Mouse (Mus musculus): ENCODE data around the gene Gm11562. TPM values are rescaled to one million over a fixed set of nuclear protein-coding genes. Genes with fewer than 3 reads are reported as not detected.

Gm11562 gene
- not detected in 2 replicates for polyA plus RNA-seq (2015; fragmentation: Nextera tagmentation; extraction: Ambion mirVana)

GRCm38 (mm10) chr11:99620335-99620734 lies at the start of gene Gm11562:
Gene Gm11562 (minus strand): TSS chr11:99620435.

GRCm38 (mm10) chr11:99665860-99666259 lies 45.6 kb upstream of the Gm11562 start, which contains the start of gene Krtap4-6:
Gene Krtap4-6 (minus strand): TSS chr11:99665960.

GRCm38 (mm10) chr11:99658467-99659010 lies 38.3 kb upstream of the Gm11562 start, which contains the start of gene Gm11563:
Gene Gm11563 (minus strand): TSS chr11:99658960.

GRCm38 (mm10) chr11:99650136-99650535 lies 29.9 kb upstream of the Gm11562 start, which contains the start of gene Gm11555:
Gene Gm11555 (minus strand): TSS chr11:99650236.

GRCm38 (mm10) chr11:99643635-99644139 lies 23.5 kb upstream of the Gm11562 start, which contains the start of gene Krtap4-7:
Gene Krtap4-7 (minus strand): TSS chr11:99644089.

GRCm38 (mm10) chr11:99634653-99635134 lies 14.5 kb upstream of the Gm11562 start, which contains the start of gene Krtap4-2:
Gene Krtap4-2 (minus strand): TSS chr11:99635084.

GRCm38 (mm10) chr11:99628138-99628537 lies 7.9 kb upstream of the Gm11562 start, which contains the start of gene Krtap4-1:
Gene Krtap4-1 (minus strand): TSS chr11:99628238.

GRCm38 (mm10) chr11:99614796-99615363 lies 5.4 kb downstream of the Gm11562 start, which contains the start of gene Krtap2-4:
Gene Krtap2-4 (minus strand): TSS chr11:99614846.

GRCm38 (mm10) chr11:99610089-99610488 lies 10.1 kb downstream of the Gm11562 start, which contains the start of gene Gm11937:
Gene Gm11937 (minus strand): TSS chr11:99610189.

GRCm38 (mm10) chr11:99603208-99603607 lies 17.0 kb downstream of the Gm11562 start, which contains the start of gene Gm11938:
Gene Gm11938 (minus strand): TSS chr11:99603308.

GRCm38 (mm10) chr11:99597742-99598141 lies 22.5 kb downstream of the Gm11562 start, which contains the start of gene Krtap9-3:
Gene Krtap9-3 (minus strand): TSS chr11:99598105.

GRCm38 (mm10) chr11:99590981-99591380 lies 29.3 kb downstream of the Gm11562 start, which contains the start of gene Krtap1-3:
Gene Krtap1-3 (minus strand): TSS chr11:99591339.

GRCm38 (mm10) chr11:99583245-99583704 lies 37.0 kb downstream of the Gm11562 start, which contains the start of gene Krtap1-4:
Gene Krtap1-4 (minus strand): TSS chr11:99583654.

GRCm38 (mm10) chr11:99580636-99581035 lies 39.6 kb downstream of the Gm11562 start, which contains the start of gene Krtap1-5:
Gene Krtap1-5 (minus strand): TSS chr11:99581016.

Other genes with a start within 250 kb of the Gm11562 start
- 0.45 and 0.55 TPM in 2 replicates for gene Krt28, start 245.5 kb downstream of the Gm11562 start, polyA plus RNA-seq (2015; fragmentation: Nextera tagmentation; extraction: Ambion mirVana)
- 37.8 and 38.5 TPM in 2 replicates for gene Krt10, start 231.1 kb downstream of the Gm11562 start, polyA plus RNA-seq (2015; fragmentation: Nextera tagmentation; extraction: Ambion mirVana)
- 0.21 and 0.27 TPM in 2 replicates for gene Krt12, start 198.2 kb downstream of the Gm11562 start, polyA plus RNA-seq (2015; fragmentation: Nextera tagmentation; extraction: Ambion mirVana)
- gene Krt20, start 182.3 kb downstream of the Gm11562 start, polyA plus RNA-seq (2015; fragmentation: Nextera tagmentation; extraction: Ambion mirVana), result 0.08 and 0.19 TPM in 2 replicates
- 0.33 and 0.57 TPM in 2 replicates for gene Krt23, start 127.3 kb downstream of the Gm11562 start, polyA plus RNA-seq (2015; fragmentation: Nextera tagmentation; extraction: Ambion mirVana)
- not detected in 2 replicates for gene Krt39, start 99.1 kb downstream of the Gm11562 start, polyA plus RNA-seq (2015; fragmentation: Nextera tagmentation; extraction: Ambion mirVana)
- gene Krt40, start 77.3 kb downstream of the Gm11562 start, polyA plus RNA-seq (2015; fragmentation: Nextera tagmentation; extraction: Ambion mirVana), result not detected in 2 replicates
- not detected in 2 replicates for gene Krtap3-3, start 69.6 kb downstream of the Gm11562 start, polyA plus RNA-seq (2015; fragmentation: Nextera tagmentation; extraction: Ambion mirVana)
- gene Krtap3-2, start 63.6 kb downstream of the Gm11562 start, polyA plus RNA-seq (2015; fragmentation: Nextera tagmentation; extraction: Ambion mirVana), result not detected in 2 replicates
- not detected in 2 replicates for gene Gm11939, start 61.0 kb downstream of the Gm11562 start, polyA plus RNA-seq (2015; fragmentation: Nextera tagmentation; extraction: Ambion mirVana)
- not detected in 2 replicates for gene Krtap3-1, start 53.8 kb downstream of the Gm11562 start, polyA plus RNA-seq (2015; fragmentation: Nextera tagmentation; extraction: Ambion mirVana)
- gene Krtap1-5, start 39.4 kb downstream of the Gm11562 start, polyA plus RNA-seq (2015; fragmentation: Nextera tagmentation; extraction: Ambion mirVana), result not detected in 2 replicates
- gene Krtap1-4, start 36.8 kb downstream of the Gm11562 start, polyA plus RNA-seq (2015; fragmentation: Nextera tagmentation; extraction: Ambion mirVana), result not detected in 2 replicates
- not detected in 2 replicates for gene Krtap1-3, start 29.1 kb downstream of the Gm11562 start, polyA plus RNA-seq (2015; fragmentation: Nextera tagmentation; extraction: Ambion mirVana)
- gene Krtap9-3, start 22.3 kb downstream of the Gm11562 start, polyA plus RNA-seq (2015; fragmentation: Nextera tagmentation; extraction: Ambion mirVana), result not detected in 2 replicates
- not detected in 2 replicates for gene Gm11938, start 17.1 kb downstream of the Gm11562 start, polyA plus RNA-seq (2015; fragmentation: Nextera tagmentation; extraction: Ambion mirVana)
- not detected in 2 replicates for gene Gm11937, start 10.2 kb downstream of the Gm11562 start, polyA plus RNA-seq (2015; fragmentation: Nextera tagmentation; extraction: Ambion mirVana)
- gene Krtap2-4, start 5.6 kb downstream of the Gm11562 start, polyA plus RNA-seq (2015; fragmentation: Nextera tagmentation; extraction: Ambion mirVana), result not detected in 2 replicates
- not detected in 2 replicates for gene Krtap4-1, start 7.8 kb upstream of the Gm11562 start, polyA plus RNA-seq (2015; fragmentation: Nextera tagmentation; extraction: Ambion mirVana)
- not detected in 2 replicates for gene Krtap4-2, start 14.6 kb upstream of the Gm11562 start, polyA plus RNA-seq (2015; fragmentation: Nextera tagmentation; extraction: Ambion mirVana)
- gene Krtap4-7, start 23.7 kb upstream of the Gm11562 start, polyA plus RNA-seq (2015; fragmentation: Nextera tagmentation; extraction: Ambion mirVana), result not detected in 2 replicates
- gene Gm11555, start 29.8 kb upstream of the Gm11562 start, polyA plus RNA-seq (2015; fragmentation: Nextera tagmentation; extraction: Ambion mirVana), result not detected in 2 replicates
- not detected in 2 replicates for gene Gm11563, start 38.5 kb upstream of the Gm11562 start, polyA plus RNA-seq (2015; fragmentation: Nextera tagmentation; extraction: Ambion mirVana)
- gene Krtap4-6, start 45.5 kb upstream of the Gm11562 start, polyA plus RNA-seq (2015; fragmentation: Nextera tagmentation; extraction: Ambion mirVana), result not detected in 2 replicates
- not detected in 2 replicates for gene Gm14190, start 70.3 kb upstream of the Gm11562 start, polyA plus RNA-seq (2015; fragmentation: Nextera tagmentation; extraction: Ambion mirVana)
- not detected in 2 replicates for gene Gm14180, start 113.9 kb upstream of the Gm11562 start, polyA plus RNA-seq (2015; fragmentation: Nextera tagmentation; extraction: Ambion mirVana)
- not detected in 2 replicates for gene Gm11595, start 152.5 kb upstream of the Gm11562 start, polyA plus RNA-seq (2015; fragmentation: Nextera tagmentation; extraction: Ambion mirVana)
- gene Krtap4-8, start 160.3 kb upstream of the Gm11562 start, polyA plus RNA-seq (2015; fragmentation: Nextera tagmentation; extraction: Ambion mirVana), result not detected in 2 replicates
- not detected in 2 replicates for gene Krtap4-9, start 164.8 kb upstream of the Gm11562 start, polyA plus RNA-seq (2015; fragmentation: Nextera tagmentation; extraction: Ambion mirVana)
- gene Gm11596, start 173.0 kb upstream of the Gm11562 start, polyA plus RNA-seq (2015; fragmentation: Nextera tagmentation; extraction: Ambion mirVana), result not detected in 2 replicates
- gene Gm11569, start 178.5 kb upstream of the Gm11562 start, polyA plus RNA-seq (2015; fragmentation: Nextera tagmentation; extraction: Ambion mirVana), result not detected in 2 replicates
- not detected in 2 replicates for gene Gm11554, start 184.0 kb upstream of the Gm11562 start, polyA plus RNA-seq (2015; fragmentation: Nextera tagmentation; extraction: Ambion mirVana)
- gene Krtap4-13, start 189.5 kb upstream of the Gm11562 start, polyA plus RNA-seq (2015; fragmentation: Nextera tagmentation; extraction: Ambion mirVana), result not detected in 2 replicates
- gene Gm11564, start 195.2 kb upstream of the Gm11562 start, polyA plus RNA-seq (2015; fragmentation: Nextera tagmentation; extraction: Ambion mirVana), result not detected in 2 replicates
- not detected in 2 replicates for gene 2300003K06Rik, start 217.6 kb upstream of the Gm11562 start, polyA plus RNA-seq (2015; fragmentation: Nextera tagmentation; extraction: Ambion mirVana)
- not detected in 2 replicates for gene Krtap4-16, start 231.2 kb upstream of the Gm11562 start, polyA plus RNA-seq (2015; fragmentation: Nextera tagmentation; extraction: Ambion mirVana)
- gene Gm11568, start 237.5 kb upstream of the Gm11562 start, polyA plus RNA-seq (2015; fragmentation: Nextera tagmentation; extraction: Ambion mirVana), result not detected in 2 replicates
- not detected in 2 replicates for gene Gm11559, start 244.0 kb upstream of the Gm11562 start, polyA plus RNA-seq (2015; fragmentation: Nextera tagmentation; extraction: Ambion mirVana)

All from neural tube, postnatal 0 days (tissue).